Mouse (Mus musculus) gastrocnemius, postnatal 4 days (tissue): Measurements from ENCODE around the gene Inhbc. TPM values are rescaled to one million over a fixed set of nuclear protein-coding genes. Genes with fewer than 3 reads are reported as not detected.
"Not testable (repeated sequence)": the region's sequence is repeated elsewhere in the genome, so short reads cannot be mapped to it uniquely, and the experiment has no call there.

ENCODE experiments used
- DNase-seq, 2 experiments: peaks; one replicate each; pipeline ENCODE4 v3.0.0; 2021 to 2022; ENCODE audit warnings: low spot score in 2 of 2, mixed read lengths in 2 of 2
- total RNA-seq, 2 experiments: library from RNA; stranded (reverse); gene quantifications; 2 replicates each; pipeline ENCODE4 v1.2.3; 2021

The Inhbc gene
- total RNA-seq, 2 experiments from 2014 or later: 0.29 TPM; not detected in 1

- no peak for DNase-seq
Measured at GRCm38 (mm10) chr10:127327461-127328145, 42.6 kb downstream of the Inhbc start.

DNA sequence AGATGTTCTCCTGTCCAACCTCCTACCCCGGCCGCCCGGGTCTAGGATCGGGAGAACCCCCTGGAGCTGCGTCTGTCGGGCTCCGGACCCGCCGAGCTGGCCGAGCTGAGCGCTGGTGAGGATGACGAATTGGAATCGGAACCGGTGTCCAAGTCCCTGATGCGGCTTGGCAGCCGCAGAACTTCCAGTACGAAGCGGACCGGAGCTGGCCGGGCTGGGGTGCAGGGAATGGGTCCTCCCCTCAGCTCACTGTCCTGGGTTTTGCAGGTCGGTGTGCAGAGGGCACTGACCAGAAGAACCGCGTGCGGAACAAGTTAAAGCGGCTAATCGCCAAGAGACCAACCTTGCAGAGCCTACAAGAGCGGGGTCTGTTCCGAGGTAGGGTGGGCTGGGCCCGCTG lies 43.4 kb downstream of the Inhbc start:
- peak in 1 of 2 experiments; percentile 36 for DNase-seq

- peak in 1 of 2 experiments; percentile 40 for DNase-seq
Measured at GRCm38 (mm10) chr10:127326017-127326801, 44.0 kb downstream of the Inhbc start.

- DNase-seq: no peak
Measured at GRCm38 (mm10) chr10:127325454-127326016, 44.7 kb downstream of the Inhbc start.

GRCm38 (mm10) chr10:127324495-127324894 lies 45.7 kb downstream of the Inhbc start:
- DNase-seq: no peak

DNA sequence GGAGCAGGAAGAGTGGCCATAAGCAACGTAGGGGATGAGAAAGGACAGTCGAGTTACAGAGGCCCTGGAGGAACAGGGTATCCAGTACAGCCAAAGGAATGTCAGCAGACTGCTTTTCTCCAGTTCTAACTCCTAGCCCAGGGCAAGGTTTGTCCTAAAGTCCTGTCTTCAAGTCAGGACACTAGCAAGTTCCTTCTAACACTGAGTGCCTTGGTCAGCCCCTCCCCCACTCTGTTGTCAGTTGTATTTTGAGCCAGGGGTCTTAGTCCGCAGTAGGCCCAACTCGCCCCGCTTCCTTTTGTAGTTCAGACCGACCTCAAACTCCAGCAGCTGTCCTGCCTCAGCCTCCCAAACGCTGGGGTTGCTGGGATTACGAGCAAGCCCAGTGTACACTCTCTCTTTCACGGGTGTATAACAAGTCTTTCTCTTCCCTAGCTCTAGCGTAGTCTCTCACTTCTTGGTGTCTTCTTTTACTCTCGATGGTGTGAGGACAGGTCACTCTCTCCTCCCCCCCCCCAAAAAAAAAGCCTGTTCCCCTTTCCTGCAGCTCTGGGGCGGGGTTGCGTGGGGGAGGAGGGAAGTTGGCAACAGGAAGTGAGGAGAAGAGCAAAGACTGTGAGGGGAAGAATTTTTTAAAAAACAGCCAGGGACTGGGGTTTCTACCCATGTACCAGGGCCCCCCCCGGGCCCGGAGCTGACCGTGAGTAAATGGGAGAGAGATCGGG lies 46.9 kb downstream of the Inhbc start:
- no peak for DNase-seq

- DNase-seq: no peak
Measured at GRCm38 (mm10) chr10:127322669-127323068, 47.6 kb downstream of the Inhbc start.

DNA sequence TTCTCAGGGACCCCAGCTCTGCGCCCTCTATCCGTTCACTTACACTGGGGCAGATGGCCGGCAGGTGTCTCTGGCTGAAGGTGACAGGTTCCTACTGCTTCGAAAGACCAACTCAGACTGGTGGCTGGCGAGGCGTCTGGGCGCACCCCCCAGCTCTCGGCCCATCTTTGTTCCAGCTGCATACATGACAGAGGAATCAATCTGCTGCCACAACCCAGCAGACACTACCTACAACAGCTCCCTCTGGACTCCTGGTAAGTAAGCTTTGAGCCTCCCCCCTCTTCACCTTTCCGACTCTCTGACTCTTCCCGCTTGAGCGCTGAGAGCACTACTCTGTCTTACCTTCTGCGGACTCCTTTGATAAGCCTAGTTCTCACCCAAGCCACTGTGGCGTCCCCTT lies 48.1 kb downstream of the Inhbc start:
- no peak for DNase-seq

DNA sequence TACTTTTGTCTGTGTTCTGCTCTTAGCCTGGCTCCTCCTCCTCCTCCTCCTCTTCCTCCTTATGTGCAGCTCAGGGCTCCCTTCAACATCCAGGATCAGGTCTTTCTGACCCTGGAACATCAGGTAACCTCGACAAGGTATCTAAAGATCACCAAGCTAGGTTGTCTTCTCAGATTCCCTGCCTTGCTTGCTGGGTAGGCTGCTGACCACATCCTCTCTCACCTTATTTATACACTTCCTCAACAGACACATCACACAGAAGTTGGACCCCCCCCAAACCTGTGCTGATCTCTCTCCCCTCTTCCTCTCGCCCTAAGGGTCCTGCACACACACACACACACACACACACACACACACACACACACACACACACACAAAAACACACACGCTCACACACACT lies 48.6 kb downstream of the Inhbc start, which contains the start of gene Arhgap9:
TSS of gene Arhgap9 (plus strand) at position 344 of the 400 bp plus-strand sequence.
- no peak for DNase-seq

DNA sequence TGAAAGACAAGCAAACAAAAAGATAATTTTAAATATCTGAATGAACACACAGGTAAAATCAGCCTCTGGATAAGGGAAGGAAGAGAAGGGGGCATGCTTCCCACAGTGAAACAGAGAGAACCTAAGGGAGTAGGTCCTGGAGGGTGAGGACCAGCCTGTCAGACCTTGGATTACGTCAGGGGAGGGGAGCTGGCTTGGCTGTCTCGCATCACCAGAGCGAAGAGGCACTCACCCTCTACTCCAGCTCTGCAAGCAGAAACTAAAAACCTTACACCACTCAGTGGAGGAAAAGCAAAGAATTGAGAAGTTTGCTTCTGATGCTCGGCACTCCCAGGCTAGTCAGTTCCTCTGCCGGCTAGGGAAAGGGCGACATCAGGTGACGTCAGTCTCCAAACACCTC lies 50.3 kb downstream of the Inhbc start:
- DNase-seq: no peak

- no peak for DNase-seq
Measured at GRCm38 (mm10) chr10:127318009-127318408, 52.2 kb downstream of the Inhbc start.

GRCm38 (mm10) chr10:127317277-127317676 lies 53.0 kb downstream of the Inhbc start:
- no peak for DNase-seq

- not testable (repeated sequence) for DNase-seq
Measured at GRCm38 (mm10) chr10:127314950-127315349, 55.3 kb downstream of the Inhbc start.

DNA sequence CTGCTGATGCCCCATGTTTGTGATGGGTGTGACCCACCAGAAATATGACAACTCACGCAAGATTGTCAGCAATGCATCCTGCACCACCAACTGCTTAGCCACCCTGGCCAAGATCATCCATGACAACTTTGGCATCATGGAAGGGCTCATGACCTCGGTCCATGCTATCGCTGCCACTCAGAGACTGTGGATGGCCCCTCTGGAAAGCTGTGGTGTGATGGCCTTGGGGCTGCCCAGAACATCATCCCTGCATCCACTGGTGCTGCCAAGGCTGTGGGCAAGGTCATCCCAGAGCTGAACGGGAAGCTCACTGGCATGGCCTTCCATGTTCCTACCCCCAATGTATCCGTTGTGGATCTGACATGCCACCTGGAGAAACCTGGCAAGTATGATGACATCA lies 56.7 kb downstream of the Inhbc start:
- not testable (repeated sequence) for DNase-seq

GRCm38 (mm10) chr10:127312858-127313257 lies 57.4 kb downstream of the Inhbc start:
- no peak for DNase-seq

DNA sequence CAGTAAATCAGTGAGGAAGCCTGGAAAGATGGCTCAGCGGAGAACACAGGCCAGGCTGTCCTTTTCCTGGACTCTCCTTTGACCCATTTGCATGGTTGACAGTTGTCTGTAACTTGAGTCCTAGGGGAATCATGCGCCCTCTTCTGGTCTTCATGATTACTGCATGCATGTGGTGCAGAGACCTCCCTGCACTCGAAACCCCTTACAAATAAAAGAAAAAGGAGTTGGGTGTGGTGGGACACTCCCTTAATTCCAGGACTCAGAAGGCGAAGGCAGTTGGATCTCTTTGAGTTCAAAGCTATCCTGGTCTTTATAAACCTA lies 57.9 kb downstream of the Inhbc start:
- DNase-seq: peak; percentile 46 to 80

DNA sequence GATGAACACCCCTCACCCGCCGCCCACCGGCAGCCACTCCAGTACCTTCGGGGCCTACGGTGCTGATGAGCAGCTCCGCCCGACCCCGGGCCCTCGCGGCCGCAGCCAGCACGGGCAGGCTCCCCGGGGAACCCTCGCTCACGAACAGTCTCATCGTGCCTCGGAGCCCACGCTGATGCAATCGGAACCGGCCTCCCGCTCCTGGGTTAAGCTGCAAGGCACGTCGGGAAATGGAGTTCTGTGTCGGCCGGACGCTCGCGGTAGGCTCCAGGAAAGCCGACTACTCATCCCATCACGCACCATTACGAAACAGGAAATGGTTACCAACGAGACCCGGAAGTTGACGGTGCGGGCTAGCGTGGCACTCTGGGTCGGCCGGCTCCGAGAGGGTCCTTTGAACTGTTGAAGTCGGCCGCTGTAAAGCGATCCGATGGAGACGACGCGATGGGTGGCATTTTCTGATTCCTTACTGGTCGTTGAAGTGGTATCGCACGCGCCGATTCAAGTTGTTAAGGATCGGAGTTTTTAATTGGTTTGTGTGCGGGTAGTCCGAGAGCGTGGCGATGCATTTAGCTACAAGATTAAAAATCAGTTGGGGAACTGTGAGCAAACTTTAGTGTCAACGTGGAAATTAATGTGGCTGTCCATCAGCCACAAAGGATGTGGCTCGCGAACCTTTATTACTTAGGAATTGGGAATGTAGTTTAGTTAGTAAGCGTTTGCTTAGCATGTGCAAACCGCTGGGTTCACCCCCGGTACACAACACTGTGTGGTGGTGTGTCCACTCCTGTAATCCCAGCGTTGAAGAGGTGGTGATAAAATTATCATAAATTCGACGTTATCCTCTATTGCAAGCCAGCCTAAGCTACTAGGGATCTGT lies 58.5 kb downstream of the Inhbc start, which contains the start of gene Mars:
TSS of gene Mars (minus strand) at position 311 of the 880 bp plus-strand sequence.
- DNase-seq: peak; percentile 80 to 90

- no peak for DNase-seq
Measured at GRCm38 (mm10) chr10:127310523-127311475, 59.4 kb downstream of the Inhbc start.

- not testable (repeated sequence) for DNase-seq
Measured at GRCm38 (mm10) chr10:127309167-127309566, 61.1 kb downstream of the Inhbc start.
